Mouse (Mus musculus) B cell, adult (primary cell): ENCODE measurements around the gene Zfp879. TPM values are rescaled to one million over a fixed set of nuclear protein-coding genes. Genes with fewer than 3 reads are reported as not detected.

Experiments used
- total RNA-seq: library from RNA; stranded (reverse); gene quantifications from 4 replicates; pipeline ENCODE4 v1.2.4, GENCODE M21; 2023; ENCODE audit not compliant: inconsistent age

The Zfp879 gene
- total RNA-seq, result 0.39 to 0.51 TPM in 2 of 4 replicates, not detected in the others

GRCm38 (mm10) chr11:50841023-50841735 is at the start of gene Zfp879:
Gene Zfp879 (minus strand): TSS chr11:50841552.

GRCm38 (mm10) chr11:50887390-50888128 is 46.2 kb upstream of the Zfp879 start, which contains the start of gene Zfp454:
Gene Zfp454 (minus strand): TSS chr11:50887651.

GRCm38 (mm10) chr11:50850177-50850735 is 8.9 kb upstream of the Zfp879 start, which contains the start of gene Grm6:
Gene Grm6 (plus strand): TSS chr11:50850685.

GRCm38 (mm10) chr11:50827010-50827953 is 14.1 kb downstream of the Zfp879 start, which contains the start of gene Zfp354c:
Gene Zfp354c (minus strand): TSS chr11:50827724.

Other genes starting within 250 kb of the Zfp879 start
- gene Adamts2, start 239.5 kb downstream of the Zfp879 start, total RNA-seq, result 1.2 TPM in 1 of 4 replicates, not detected in the others
- gene Zfp354c, start 13.8 kb downstream of the Zfp879 start, total RNA-seq, result 5.3 to 7.1 TPM (median 6.5 TPM) in 4 replicates
- 37.0 to 44.4 TPM (median 40.0 TPM) in 4 replicates for gene Grm6, start 9.1 kb upstream of the Zfp879 start, total RNA-seq
- gene Zfp454, start 46.1 kb upstream of the Zfp879 start, total RNA-seq, result 0.45 to 0.69 TPM (median 0.48 TPM) in 3 of 4 replicates, not detected in the other
- gene Zfp2, start 74.6 kb upstream of the Zfp879 start, total RNA-seq, result 2.4 to 3.2 TPM (median 2.7 TPM) in 4 replicates
- 0.39 to 0.84 TPM (median 0.64 TPM) in 3 of 4 replicates, not detected in the other for gene Zfp354b, start 90.1 kb upstream of the Zfp879 start, total RNA-seq
- not detected in 4 replicates for gene 4933414I15Rik, start 102.2 kb upstream of the Zfp879 start, total RNA-seq
- not detected in 4 replicates for gene Prop1, start 112.2 kb upstream of the Zfp879 start, total RNA-seq
- not detected in 4 replicates for gene Olfr1378, start 125.0 kb upstream of the Zfp879 start, total RNA-seq
- not detected in 4 replicates for gene Olfr1377, start 140.4 kb upstream of the Zfp879 start, total RNA-seq
- gene Olfr51, start 162.0 kb upstream of the Zfp879 start, total RNA-seq, result not detected in 4 replicates
- gene Olfr54, start 172.7 kb upstream of the Zfp879 start, total RNA-seq, result not detected in 4 replicates
- gene Olfr1375, start 206.6 kb upstream of the Zfp879 start, total RNA-seq, result not detected in 4 replicates
- not detected in 4 replicates for gene Zfp354a, start 217.7 kb upstream of the Zfp879 start, total RNA-seq